Mouse (Mus musculus) gastrocnemius, postnatal 4 days (tissue): Measurements from ENCODE around the gene Cdk18. TPM values are rescaled to one million over a fixed set of nuclear protein-coding genes. Genes with fewer than 3 reads are reported as not detected.
A peak's percentile ranks its signal among the peaks of the same experiment; 100 is the strongest.
"Not testable (repeated sequence)": the region's sequence is repeated elsewhere in the genome, so short reads cannot be mapped to it uniquely, and the experiment has no call there.

Experiments
- DNase-seq, 2 experiments: peaks; one replicate each; pipeline ENCODE4 v3.0.0; 2021 to 2022; ENCODE audit warnings: low spot score in 2 of 2, mixed read lengths in 2 of 2
- long read RNA-seq, 2 experiments: library from polyadenylated mRNA; stranded (forward); transcript quantifications; one replicate each; pipeline ENCODE4 v2.0.0; 2021
- total RNA-seq, 2 experiments: library from RNA; stranded (reverse); gene quantifications; 2 replicates each; pipeline ENCODE4 v1.2.3; 2021

The Cdk18 gene
- total RNA-seq = 1 to 10 TPM in 1 of 2 experiments, under 1 TPM in 1; 0.96 to 1.7 TPM
- long read RNA-seq, experiment 1, full-length matches to known transcripts = 2 of 3 reads
- long read RNA-seq, experiment 1, partial matches to known transcripts = 0 of 3 reads
- long read RNA-seq, experiment 1, other reads (novel, unspliced or antisense) = 1 of 3 reads
- long read RNA-seq, experiment 2, partial matches to known transcripts = 0 of 1 reads
- long read RNA-seq, experiment 2, other reads (novel, unspliced or antisense) = 1 of 1 reads

DNA sequence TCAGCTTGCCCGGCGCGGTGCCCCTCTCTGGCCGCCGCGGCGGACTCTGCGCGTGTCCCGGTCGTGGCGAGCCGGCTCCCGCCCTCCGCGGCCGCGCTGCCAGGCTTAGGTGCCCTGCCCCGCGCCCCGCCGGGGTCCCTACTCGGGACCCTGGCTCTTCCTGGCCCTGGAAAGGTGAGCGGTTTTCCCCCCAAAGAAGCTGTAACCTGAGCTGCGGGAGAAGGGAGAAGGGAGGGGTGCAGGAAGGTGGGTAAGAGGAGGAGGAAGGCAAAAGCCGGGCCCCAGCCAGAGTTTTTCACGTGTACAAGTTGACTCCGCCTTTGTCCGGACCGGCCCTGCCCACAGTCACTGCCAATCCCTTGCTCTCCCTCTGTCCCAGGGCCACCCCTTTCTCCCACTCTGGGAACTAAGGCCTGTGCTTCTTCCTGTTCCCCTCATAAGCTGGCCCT, at the start of gene Cdk18:
Cdk18 (minus strand) TSS at position 269 of the 449 bp plus-strand sequence.
- DNase-seq = peak in 1 of 2 experiments; percentile 47

DNA sequence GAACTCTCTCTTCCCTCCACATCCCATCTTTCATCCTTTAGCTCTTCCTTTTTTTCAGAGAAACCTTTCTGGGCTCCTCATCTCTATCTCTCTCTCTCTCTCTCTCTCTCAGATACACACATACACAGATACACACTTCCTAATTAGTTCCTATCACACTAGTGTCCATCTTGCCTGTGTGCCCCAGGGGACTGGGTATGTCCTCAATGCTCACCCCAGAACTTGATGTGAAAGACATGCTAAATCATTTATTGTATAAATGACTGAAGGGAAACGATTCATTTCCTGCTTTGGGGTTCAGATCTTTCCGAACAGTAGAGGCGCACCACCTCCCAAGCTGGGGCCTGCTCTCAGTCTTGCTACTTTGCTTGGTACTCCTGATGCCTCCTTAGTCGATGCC, 49.7 kb upstream of the Cdk18 start:
- no peak for DNase-seq

DNA sequence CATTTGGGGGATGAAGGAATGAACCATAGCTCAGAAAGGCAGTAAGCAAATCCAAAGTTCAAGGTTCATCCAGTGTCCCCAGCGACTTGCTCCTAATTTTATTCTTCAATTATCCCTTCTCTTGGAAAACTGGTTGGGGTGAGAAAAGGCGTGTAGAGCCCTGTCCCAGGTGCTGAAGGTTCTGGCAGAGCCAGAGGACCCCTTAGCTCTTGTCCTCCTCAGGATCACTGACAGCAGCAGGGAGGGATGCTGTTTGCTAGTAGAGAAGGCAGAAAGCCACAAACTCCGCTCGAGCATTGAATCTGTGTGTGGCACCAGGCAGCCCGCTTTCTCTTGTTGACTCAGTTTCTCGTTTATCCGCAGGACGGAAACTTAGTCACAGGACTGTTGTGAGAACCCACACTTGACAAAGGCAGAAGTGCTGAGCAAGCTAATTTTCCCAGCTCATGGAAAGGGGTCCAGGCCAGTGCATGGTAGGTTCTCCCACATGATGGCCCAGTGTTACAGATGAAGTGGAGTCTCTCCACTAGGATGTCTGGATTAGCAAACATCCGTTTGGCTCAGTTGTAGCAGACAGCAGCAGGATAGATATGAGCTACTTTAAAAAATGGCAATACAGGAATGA, 49.1 kb upstream of the Cdk18 start:
- DNase-seq = no peak

DNA sequence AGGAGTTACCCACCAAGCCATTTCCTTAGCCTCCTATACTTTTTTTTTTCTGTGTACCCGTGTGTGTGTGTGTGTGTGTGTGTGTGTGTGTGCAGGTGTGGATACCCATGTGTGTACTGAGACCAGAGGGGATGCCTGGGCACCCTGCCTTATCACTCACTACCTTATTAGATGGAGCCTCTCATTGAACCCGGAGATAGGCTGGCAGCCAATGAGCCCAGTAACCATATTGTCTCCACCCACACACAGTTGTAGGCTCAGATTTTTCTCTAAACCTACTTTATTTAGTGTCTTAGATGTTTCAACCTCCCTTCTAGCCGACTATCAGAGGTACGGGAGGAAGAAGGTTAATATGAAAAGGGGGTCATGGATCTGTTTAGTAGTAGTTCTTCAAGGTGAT, 46.8 kb upstream of the Cdk18 start:
- no peak for DNase-seq

- no peak for DNase-seq
Measured at GRCm38 (mm10) chr1:132171619-132172018, 32.1 kb upstream of the Cdk18 start.

DNA sequence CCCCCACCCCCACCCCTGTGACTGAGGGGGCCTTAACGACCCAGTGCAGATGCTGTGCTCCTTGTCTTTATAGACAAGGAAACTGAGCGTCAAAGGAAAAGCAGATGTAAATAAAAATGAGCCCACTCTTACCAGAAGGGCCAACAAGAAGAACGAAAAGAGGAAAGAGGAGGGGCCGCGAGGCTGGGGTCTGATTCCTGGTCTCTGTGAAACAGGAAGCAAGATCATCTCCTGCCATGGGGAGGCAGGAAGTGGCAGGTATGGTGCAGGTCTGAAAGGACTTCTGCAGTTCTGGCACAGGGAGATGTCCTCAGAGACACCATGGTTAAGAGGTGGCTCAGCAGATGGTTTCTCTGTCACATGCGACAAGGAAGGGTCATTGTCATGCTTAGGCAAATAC, 31.2 kb upstream of the Cdk18 start:
- DNase-seq = no peak

- no peak for DNase-seq
Measured at GRCm38 (mm10) chr1:132168115-132168767, 28.8 kb upstream of the Cdk18 start.

DNA sequence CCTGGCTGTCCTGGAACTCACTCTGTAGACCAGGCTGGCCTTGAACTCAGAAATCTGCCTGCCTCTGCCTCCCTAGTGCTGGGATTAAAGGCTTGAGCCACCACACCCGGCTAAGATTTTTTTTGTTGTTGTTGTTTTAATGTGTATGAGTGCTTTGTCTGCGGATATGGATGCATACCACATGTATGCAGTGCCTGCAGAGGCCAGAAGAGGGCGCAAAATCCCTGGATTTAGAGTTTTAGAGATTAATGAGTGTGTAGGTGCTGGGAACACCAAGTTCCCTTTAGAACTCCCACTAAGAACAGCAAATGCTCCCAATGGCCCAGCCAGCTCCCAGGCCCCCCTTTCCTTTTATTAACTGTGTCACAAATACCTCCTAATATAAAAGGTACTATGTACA, 26.4 kb upstream of the Cdk18 start:
- no peak for DNase-seq

DNA sequence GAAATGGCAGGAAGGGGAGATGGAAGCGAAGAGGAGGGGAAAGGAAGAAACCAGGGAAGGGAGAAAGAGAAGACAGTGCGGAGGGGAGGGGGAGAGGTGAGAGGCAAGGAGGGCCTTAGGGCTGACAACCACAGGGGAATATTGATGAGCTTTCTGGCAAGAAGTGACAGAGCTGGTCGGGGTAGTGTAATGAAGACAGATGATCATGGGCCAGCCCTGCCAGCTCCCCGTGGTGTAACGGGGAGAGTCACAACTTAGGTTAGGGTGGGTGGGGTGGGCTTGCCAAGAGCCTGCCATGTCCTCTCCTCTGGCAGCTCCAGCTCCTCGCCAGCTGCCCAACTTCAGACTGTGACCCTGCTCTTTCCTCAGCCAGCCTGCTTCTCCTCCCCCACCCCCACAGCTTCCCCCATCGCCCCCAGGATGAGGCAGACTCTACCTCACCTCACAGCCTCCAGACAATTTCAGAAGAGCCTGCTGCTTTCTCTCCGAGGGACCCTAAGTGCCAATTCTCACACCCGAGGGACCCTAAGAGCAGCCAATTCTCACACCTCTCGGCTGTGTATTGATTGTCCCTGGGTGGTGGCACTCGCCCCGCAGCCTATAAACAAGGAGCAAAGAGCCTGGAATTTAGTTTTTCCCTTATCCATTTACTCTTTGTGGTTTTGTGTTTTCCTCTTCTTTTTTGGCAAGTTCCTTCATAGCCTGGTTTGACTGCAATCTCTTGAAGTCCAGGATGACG, 25.5 kb upstream of the Cdk18 start:
- no peak for DNase-seq

- DNase-seq = not testable (repeated sequence)
Measured at GRCm38 (mm10) chr1:132162618-132163017, 23.1 kb upstream of the Cdk18 start.

DNA sequence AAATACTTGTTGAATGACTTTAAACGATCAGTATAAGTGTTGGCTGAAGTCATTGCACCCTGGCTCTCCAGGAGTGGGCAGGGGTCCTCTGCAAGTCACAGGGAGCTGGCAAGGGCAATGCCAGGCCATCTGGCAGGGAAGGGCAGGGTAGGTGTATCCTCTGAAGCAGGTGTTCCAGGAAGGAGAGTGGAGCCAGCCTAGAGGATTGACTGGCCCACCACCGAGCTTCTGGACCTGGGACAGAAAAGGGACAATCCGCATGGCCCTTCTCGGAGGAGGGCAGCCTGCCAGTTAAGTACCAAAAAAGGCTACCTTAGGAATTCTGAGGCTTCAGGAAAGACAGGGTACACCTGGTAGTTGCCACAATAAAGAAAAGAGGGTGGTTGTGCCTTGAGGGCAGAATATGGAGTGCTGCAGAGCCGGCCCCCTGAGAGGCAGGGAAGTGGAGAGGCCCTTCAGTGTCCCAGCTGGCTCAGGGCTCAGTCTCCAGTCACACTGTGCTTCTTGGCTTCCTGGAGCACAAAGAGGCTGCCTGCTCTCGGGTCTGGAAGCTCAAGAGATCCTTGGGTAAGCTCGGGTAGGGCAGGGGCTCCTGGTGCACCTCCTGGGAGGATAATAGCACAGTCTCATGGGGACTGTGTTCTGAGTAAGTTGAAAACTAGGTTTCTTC, 21.9 kb upstream of the Cdk18 start:
- no peak for DNase-seq

GRCm38 (mm10) chr1:132159681-132160080, 20.2 kb upstream of the Cdk18 start:
- no peak for DNase-seq

- DNase-seq = no peak
Measured at GRCm38 (mm10) chr1:132158741-132159140, 19.3 kb upstream of the Cdk18 start.

DNA sequence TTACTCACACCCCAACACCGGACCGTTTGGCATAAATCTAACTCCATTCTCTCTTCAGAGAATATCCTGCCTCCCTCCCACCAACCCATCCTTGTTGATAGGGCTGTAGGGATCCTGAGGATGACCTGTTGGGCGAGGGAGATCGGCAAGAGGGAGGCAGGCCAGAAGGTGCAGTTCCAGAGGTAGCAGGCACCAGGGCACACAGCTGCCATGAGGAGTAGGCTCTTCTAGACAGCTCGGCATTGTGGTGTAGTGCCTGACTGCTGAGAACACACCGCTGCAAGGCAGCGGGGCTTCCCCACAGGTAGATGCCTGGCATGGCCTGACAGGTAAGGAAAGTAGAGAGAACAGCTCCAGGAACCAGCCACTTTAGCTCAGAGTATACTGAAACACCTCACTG, 18.3 kb upstream of the Cdk18 start:
- DNase-seq = no peak

DNA sequence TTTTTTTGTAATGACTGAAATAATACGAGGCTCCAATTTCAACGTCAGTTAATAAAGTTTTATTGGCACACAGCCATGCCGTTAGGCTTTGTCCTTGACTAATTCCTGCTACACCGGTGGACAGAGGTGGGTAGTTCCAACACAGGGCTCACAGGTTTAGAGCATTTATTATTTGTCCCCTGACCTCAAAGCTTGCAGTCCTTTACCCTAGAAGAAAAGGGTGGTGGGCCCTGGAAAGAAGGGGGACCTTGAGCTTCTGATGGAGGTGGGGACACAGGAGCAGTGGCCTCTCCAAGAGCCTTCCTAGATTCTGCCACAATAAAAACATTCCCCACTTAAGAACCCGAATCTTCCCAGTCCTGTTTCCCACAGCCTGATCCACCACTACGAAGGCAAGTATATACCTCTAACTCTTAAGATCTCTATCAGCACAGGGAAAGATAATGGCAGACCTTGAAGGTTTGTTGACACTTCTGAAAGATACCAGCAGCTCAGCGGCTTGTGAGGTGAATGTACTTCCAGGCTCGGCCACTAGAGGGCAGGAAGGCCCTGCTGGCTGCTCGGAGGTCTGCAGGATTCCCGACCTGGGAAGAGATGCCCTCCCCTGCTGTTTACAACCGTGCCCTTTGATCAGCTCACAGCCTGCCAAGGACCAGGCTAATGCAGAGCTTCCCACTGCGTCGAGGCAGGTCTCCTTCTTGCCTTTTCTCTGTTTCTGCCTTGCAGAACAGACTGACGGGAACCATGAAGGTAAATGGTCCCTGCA, 17.7 kb upstream of the Cdk18 start:
- peak; percentile 75 to 83 for DNase-seq

DNA sequence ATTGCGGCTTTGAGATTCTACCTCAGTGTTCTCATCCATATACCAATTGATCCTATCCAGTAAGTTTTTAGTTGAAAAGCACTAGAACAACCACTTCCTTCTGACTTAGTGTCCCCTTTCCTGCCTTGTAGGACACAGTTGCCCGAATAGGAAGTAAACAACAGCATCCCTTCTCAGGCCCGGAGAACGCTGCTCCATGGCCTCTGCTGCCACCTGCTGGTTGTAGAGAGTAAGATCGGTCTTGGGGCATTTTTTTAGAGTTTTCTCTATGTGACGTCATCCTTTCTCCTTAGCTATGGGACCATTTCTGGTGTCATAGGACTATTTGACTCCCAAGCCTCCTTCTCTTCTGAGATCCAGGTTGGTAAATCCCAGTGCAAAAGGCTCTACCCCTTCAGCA, 16.3 kb upstream of the Cdk18 start:
- peak; percentile 66 to 78 for DNase-seq

DNA sequence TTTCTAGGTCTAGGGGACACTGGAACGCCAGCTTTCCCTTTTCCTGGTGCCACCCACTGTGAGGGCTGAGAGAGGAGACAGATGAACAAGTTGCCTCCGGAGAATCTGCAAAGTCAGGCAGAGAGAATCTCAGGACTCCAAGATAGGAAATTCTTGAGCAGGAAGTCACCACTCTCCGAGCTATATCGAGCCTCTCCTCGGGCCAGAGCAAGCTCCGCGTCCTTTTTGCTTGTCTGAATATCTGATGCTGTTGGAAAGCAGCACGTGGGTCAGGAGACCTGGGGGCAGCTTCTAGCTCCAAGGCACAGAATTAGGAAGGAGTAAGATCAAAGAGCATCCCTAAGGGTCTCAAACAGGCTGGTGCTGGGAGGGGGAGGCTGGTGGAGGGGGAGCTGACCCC, 14.2 kb upstream of the Cdk18 start:
- DNase-seq = no peak

DNA sequence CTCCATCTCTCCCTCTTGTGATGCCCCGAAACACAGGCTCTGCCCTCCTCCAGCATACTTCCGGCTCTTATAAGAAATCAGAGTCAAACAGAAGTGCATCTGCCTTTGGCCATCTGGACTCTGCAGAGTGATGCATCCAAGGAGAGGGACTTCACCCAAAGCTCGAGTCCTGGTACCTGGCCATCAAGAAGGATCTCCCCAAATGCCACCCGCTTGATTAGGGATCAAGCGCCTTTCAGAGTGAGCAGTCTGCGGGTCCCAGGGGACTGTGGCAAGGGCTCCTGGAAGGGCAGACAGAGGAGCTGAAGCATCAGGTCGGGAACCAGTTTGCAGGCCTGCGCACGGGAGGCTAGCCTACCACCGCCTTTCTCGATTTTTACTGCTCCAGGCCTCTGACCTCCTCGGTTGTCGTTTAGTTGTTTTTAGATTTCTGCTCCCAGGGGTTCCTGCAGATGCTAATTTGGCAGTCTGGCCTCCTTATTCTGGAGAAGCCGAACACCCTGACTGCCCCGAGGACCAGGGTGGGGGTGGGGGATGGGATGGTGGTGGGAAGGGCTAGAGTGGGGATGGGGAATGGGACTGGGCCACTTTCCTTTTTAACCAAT, 13.7 kb upstream of the Cdk18 start:
- DNase-seq = no peak

- DNase-seq = no peak
Measured at GRCm38 (mm10) chr1:132151908-132152307, 12.4 kb upstream of the Cdk18 start.
